In genomic region chr5:116563713-116564112, GRCm38 (mm10) we compare ENCODE assay signal across 24 mouse cellular contexts. TPM values are rescaled to one million over a fixed set of nuclear protein-coding genes. Genes with fewer than 3 reads are reported as not detected.
A peak's percentile ranks its signal among the peaks of the same experiment; 100 is the strongest.
DNase-seq lines count a peak whose midpoint lies in the region; ATAC-seq and TF ChIP-seq lines count a peak whose summit lies in the region.
"Had no signal": no experiment of that assay in that cellular context is flagged by ENCODE, and none has a peak within 500 bp of the region (broad histone marks: within the 10 kb centered on the region; RNA-seq: fewer than 3 reads in every experiment).

No protein-coding gene starts in this region.

- peak overlapping the region; percentile 31; the same call in 1 of the 2 replicates for H3K27ac ChIP-seq in forebrain, embryonic 15.5 days (replicated peaks)
- H3K27ac ChIP-seq in forebrain, postnatal 0 days (ENCODE audit: low read depth, low read length) = no peak overlapping the region
- H3K27ac ChIP-seq in cerebellum, adult 2 months (ENCODE audit: insufficient read depth, low read length) = peak overlapping the region; percentile 95
- H3K27ac ChIP-seq: liver, embryonic 15.5 days; lung, embryonic 15.5 days; neural tube, embryonic 15.5 days had no signal

- H3K27me3 ChIP-seq in forebrain, embryonic 15.5 days = no peaks in the 10 kb centered on the region
- H3K27me3 ChIP-seq in forebrain, postnatal 0 days (ENCODE audit: insufficient read depth, low read length) = no peaks in the 10 kb centered on the region
- H3K27me3 ChIP-seq in cerebellum, adult 2 months (ENCODE audit: control insufficient read depth, insufficient read depth, low read length) = no peaks in the 10 kb centered on the region
- H3K27me3 ChIP-seq: liver, embryonic 15.5 days; lung, embryonic 15.5 days; neural tube, embryonic 15.5 days had no signal

- H3K9ac ChIP-seq in forebrain, embryonic 15.5 days (replicated peaks) = no peak overlapping the region
- no peak overlapping the region for H3K9ac ChIP-seq in forebrain, postnatal 0 days
- H3K9ac ChIP-seq: liver, embryonic 15.5 days; lung, embryonic 15.5 days; neural tube, embryonic 15.5 days had no signal

- peaks cover 35% of the 10 kb centered on the region for H3K4me1 ChIP-seq in forebrain, embryonic 15.5 days
- H3K4me1 ChIP-seq in forebrain, postnatal 0 days (ENCODE audit: insufficient read depth) = peaks cover 3% of the 10 kb centered on the region; the same call in 1 of the 2 replicates
- H3K4me1 ChIP-seq in cerebellum, adult 2 months (ENCODE audit: control insufficient read depth, insufficient read depth, low read length) = peaks cover 67% of the 10 kb centered on the region
- H3K4me1 ChIP-seq: liver, embryonic 15.5 days; lung, embryonic 15.5 days had no signal

- DNase-seq in forebrain, postnatal 0 days = no peak
- peak; percentile 97 for DNase-seq in brain, adult 2 months (ENCODE audit: low read depth, low spot score)
- peak; percentile 84 to 96 for DNase-seq in cerebellum, adult 2 months
- peak; percentile 68 to 80 for DNase-seq in cerebellum, postnatal 14 days
- no peak for DNase-seq in MN1 (ENCODE audit: low spot score)
- DNase-seq in frontal cortex, postnatal 36 days (ENCODE audit: low spot score in 2 of 2) = no peak
- DNase-seq: adrenal gland, postnatal 25 days; gastrocnemius, postnatal 10 days; kidney, adult 11 months; kidney, postnatal 14 days; lung, postnatal 36 days; retina, postnatal 1 day; right cerebral cortex, postnatal 14 days; thymus, postnatal 4 days had no signal

- no peaks in the 10 kb centered on the region for H3K36me3 ChIP-seq in forebrain, embryonic 15.5 days
- no peaks in the 10 kb centered on the region for H3K36me3 ChIP-seq in forebrain, postnatal 0 days (ENCODE audit: insufficient read depth)
- H3K36me3 ChIP-seq: liver, embryonic 15.5 days; lung, embryonic 15.5 days; neural tube, embryonic 15.5 days had no signal

- 69% methylated on average over 6 of the region's 6 CpGs for WGBS in forebrain, embryonic 15.5 days
- whole genome bisulfite sequencing in forebrain, postnatal 0 days = 68% methylated on average over 6 of the region's 6 CpGs
- WGBS in cerebellum, adult 2 months = 12% methylated on average over 6 of the region's 6 CpGs

- no peak overlapping the region for H3K4me2 ChIP-seq in forebrain, embryonic 15.5 days (replicated peaks)
- no peak overlapping the region for H3K4me2 ChIP-seq in forebrain, postnatal 0 days (ENCODE audit: low read depth)
- H3K4me2 ChIP-seq: liver, embryonic 15.5 days; lung, embryonic 15.5 days; midbrain, embryonic 11.5 days; neural tube, embryonic 15.5 days had no signal

- TF ChIP-seq CTCF in forebrain, postnatal 0 days (IDR thresholded peaks at IDR 0.05; ENCODE audit: low read depth) = no peak
- no peak for TF ChIP-seq CTCF in cerebellum, adult 2 months (IDR thresholded peaks at IDR 0.05; ENCODE audit: borderline replicate concordance, insufficient read depth, low read depth, low read length)

- no peak for ATAC-seq in forebrain, embryonic 15.5 days (replicated peaks)
- ATAC-seq in forebrain, postnatal 0 days = no peak
- ATAC-seq: forebrain, embryonic 14.5 days; inflammation-experienced regulatory T-cells, adult 6 months had no signal

- H3K9me3 ChIP-seq in forebrain, embryonic 15.5 days = no peaks in the 10 kb centered on the region
- H3K9me3 ChIP-seq in forebrain, postnatal 0 days (ENCODE audit: low read length) = no peaks in the 10 kb centered on the region
- H3K9me3 ChIP-seq: liver, embryonic 15.5 days; lung, embryonic 15.5 days; neural tube, embryonic 15.5 days had no signal

- TF ChIP-seq POLR2A in cerebellum, adult 2 months (IDR thresholded peaks at IDR 0.05; ENCODE audit: borderline replicate concordance, insufficient read depth, low read length) = no peak

- no peak overlapping the region for H3K4me3 ChIP-seq in forebrain, embryonic 15.5 days
- no peak overlapping the region for H3K4me3 ChIP-seq in forebrain, postnatal 0 days (ENCODE audit: low read depth, low read length)
- H3K4me3 ChIP-seq in cerebellum, adult 2 months (replicated peaks; ENCODE audit: insufficient read depth, low read depth, low read length) = no peak overlapping the region
- H3K4me3 ChIP-seq: liver, embryonic 15.5 days; lung, embryonic 15.5 days; neural tube, embryonic 15.5 days had no signal

RNA-seq across cellular contexts. Expression of gene Srrm4, which starts 27.9 kb away (rescaled TPM):
- 32.7 and 34.4 TPM in 2 replicates for polyA plus RNA-seq in forebrain, embryonic 15.5 days (2015; fragmentation: Nextera tagmentation; extraction: Ambion mirVana)
- total RNA-seq in forebrain, postnatal 0 days (2014; rRNA removed) = 7.2 and 12.7 TPM in 2 replicates
- 10.8 and 16.4 TPM in 2 replicates for polyA plus RNA-seq in forebrain, postnatal 0 days (2015; fragmentation: Nextera tagmentation; extraction: Ambion mirVana)
- polyA plus RNA-seq in cerebellum, adult 2 months (2012; rRNA removed) = 29.6 and 30.0 TPM in 2 replicates
- total RNA-seq: granulocyte monocyte progenitor cell, adult 5-6 weeks; MEL had no signal
- polyA plus RNA-seq: inflammation-experienced regulatory T-cells, adult 6 months; thymus, postnatal 0 days had no signal

Comparison
In these comparisons a context has a peak if more than half of its experiments do, and no peak if none do; other contexts are left out.
1. DNase-seq: peak in brain, adult 2 months (single experiment), cerebellum, adult 2 months (2 of 2) and cerebellum, postnatal 14 days (2 of 2); none in forebrain, postnatal 0 days (single experiment), MN1 (single experiment) and frontal cortex, postnatal 36 days (0 of 2).